Mouse (Mus musculus): ENCODE measurements around the gene Kat2a. TPM values are rescaled to one million over a fixed set of nuclear protein-coding genes. Genes with fewer than 3 reads are reported as not detected.

Kat2a gene
- polyA plus RNA-seq, 1 experiment from 2014 or later = 66.3 TPM

- Histone ChIP-seq H3K4me1 (replicated peaks; ENCODE audit: control insufficient read depth, insufficient read depth, low read length) (peaks cover 12% of the 10 kb centered on the region), H3K4me2 (peak overlapping the region; percentile 56), H3K27ac (ENCODE audit: low read depth, low read length) (no peak overlapping the region), H3K9ac (ENCODE audit: low read depth, low read length) (no peak overlapping the region), H3K27me3 (replicated peaks; ENCODE audit: control insufficient read depth, insufficient read depth, low read length) (no peaks in the 10 kb centered on the region), H3K9me3 (ENCODE audit: control insufficient read depth, low read length) (no peaks in the 10 kb centered on the region), H3K4me3 (ENCODE audit: low read depth, low read length) (no peak overlapping the region), H3K36me3 (ENCODE audit: control insufficient read depth, insufficient read depth, low read length) (no peaks in the 10 kb centered on the region; the same call in 1 of the 2 replicates)
- DNase-seq (ENCODE audit: low spot score) (no peak), ATAC-seq (replicated peaks; ENCODE audit: low FRiP score) (no peak)
- 78% methylated on average over 3 of the region's 3 CpGs for WGBS
Measured at GRCm38 (mm10) chr11:100700710-100701109, 11.6 kb downstream of the Kat2a start.

- 76% methylated on average over 7 of the region's 7 CpGs for WGBS
- H3K27ac ChIP-seq (ENCODE audit: low read depth, low read length) = no peak overlapping the region
- H3K4me2 ChIP-seq = no peak overlapping the region
- H3K4me3 ChIP-seq (ENCODE audit: low read depth, low read length) = no peak overlapping the region
- peaks cover 10% of the 10 kb centered on the region for H3K4me1 ChIP-seq (replicated peaks; ENCODE audit: control insufficient read depth, insufficient read depth, low read length)
- ATAC-seq (replicated peaks; ENCODE audit: low FRiP score) = no peak
- no peak for DNase-seq (ENCODE audit: low spot score)
- no peak overlapping the region for H3K9ac ChIP-seq (ENCODE audit: low read depth, low read length)
- H3K9me3 ChIP-seq (ENCODE audit: control insufficient read depth, low read length) = no peaks in the 10 kb centered on the region
- peaks cover 6% of the 10 kb centered on the region for H3K27me3 ChIP-seq (replicated peaks; ENCODE audit: control insufficient read depth, insufficient read depth, low read length)
- H3K36me3 ChIP-seq (ENCODE audit: control insufficient read depth, insufficient read depth, low read length) = no peaks in the 10 kb centered on the region
Measured at GRCm38 (mm10) chr11:100697921-100698320, 14.3 kb downstream of the Kat2a start.

- DNase-seq (ENCODE audit: low spot score) (peak; percentile 76), ATAC-seq (replicated peaks; ENCODE audit: low FRiP score) (no peak)
- 28% methylated on average over 5 of the region's 5 CpGs for WGBS
- Histone ChIP-seq H3K9me3 (ENCODE audit: control insufficient read depth, low read length) (no peaks in the 10 kb centered on the region), H3K4me1 (replicated peaks; ENCODE audit: control insufficient read depth, insufficient read depth, low read length) (peaks cover 3% of the 10 kb centered on the region; the same call in 1 of the 2 replicates), H3K4me3 (ENCODE audit: low read depth, low read length) (no peak overlapping the region), H3K36me3 (ENCODE audit: control insufficient read depth, insufficient read depth, low read length) (no peaks in the 10 kb centered on the region), H3K4me2 (no peak overlapping the region), H3K27ac (ENCODE audit: low read depth, low read length) (no peak overlapping the region), H3K9ac (ENCODE audit: low read depth, low read length) (no peak overlapping the region), H3K27me3 (replicated peaks; ENCODE audit: control insufficient read depth, insufficient read depth, low read length) (peaks cover 21% of the 10 kb centered on the region)
Measured at GRCm38 (mm10) chr11:100694926-100695325, 17.3 kb downstream of the Kat2a start.

GRCm38 (mm10) chr11:100693154-100693553 lies 19.1 kb downstream of the Kat2a start:
- no peak for DNase-seq (ENCODE audit: low spot score)
- no peaks in the 10 kb centered on the region for H3K36me3 ChIP-seq (ENCODE audit: control insufficient read depth, insufficient read depth, low read length)
- no peak overlapping the region for H3K4me3 ChIP-seq (ENCODE audit: low read depth, low read length)
- H3K9ac ChIP-seq (ENCODE audit: low read depth, low read length) = no peak overlapping the region
- H3K27ac ChIP-seq (ENCODE audit: low read depth, low read length) = no peak overlapping the region
- H3K4me2 ChIP-seq = no peak overlapping the region
- H3K4me1 ChIP-seq (replicated peaks; ENCODE audit: control insufficient read depth, insufficient read depth, low read length) = peaks cover 3% of the 10 kb centered on the region; the same call in 1 of the 2 replicates
- WGBS = 30% methylated on average over 5 of the region's 5 CpGs
- ATAC-seq (replicated peaks; ENCODE audit: low FRiP score) = no peak
- H3K27me3 ChIP-seq (replicated peaks; ENCODE audit: control insufficient read depth, insufficient read depth, low read length) = peaks cover 21% of the 10 kb centered on the region
- H3K9me3 ChIP-seq (ENCODE audit: control insufficient read depth, low read length) = no peaks in the 10 kb centered on the region

- H3K9ac ChIP-seq (ENCODE audit: low read depth, low read length) = no peak within 1 kb of the TSS; the same call in 1 of the 2 replicates
- H3K4me2 ChIP-seq = peak within 1 kb of the TSS; percentile 61
- H3K9me3 ChIP-seq (ENCODE audit: control insufficient read depth, low read length) = no peaks in the 10 kb centered on the region
- ATAC-seq (replicated peaks; ENCODE audit: low FRiP score) (no peak), DNase-seq (ENCODE audit: low spot score) (no peak)
- peaks cover 24% of the 10 kb centered on the region for H3K27me3 ChIP-seq (replicated peaks; ENCODE audit: control insufficient read depth, insufficient read depth, low read length)
- peak within 1 kb of the TSS; percentile 39 for H3K4me3 ChIP-seq (ENCODE audit: low read depth, low read length)
- no peaks in the 10 kb centered on the region for H3K36me3 ChIP-seq (ENCODE audit: control insufficient read depth, insufficient read depth, low read length)
- 1% methylated on average over 23 of the region's 23 CpGs for WGBS
- H3K4me1 ChIP-seq (replicated peaks; ENCODE audit: control insufficient read depth, insufficient read depth, low read length) = peaks cover 3% of the 10 kb centered on the region; the same call in 1 of the 2 replicates
- H3K27ac ChIP-seq (ENCODE audit: low read depth, low read length) = no peak within 1 kb of the TSS
Measured at GRCm38 (mm10) chr11:100692164-100692616, 20.1 kb downstream of the Kat2a start, which contains the start of gene Zfp385c. Gene Zfp385c, minus strand, starts transcription at chr11:100692455.

GRCm38 (mm10) chr11:100690389-100690788 lies 21.9 kb downstream of the Kat2a start:
- peaks cover 3% of the 10 kb centered on the region; the same call in 1 of the 2 replicates for H3K4me1 ChIP-seq (replicated peaks; ENCODE audit: control insufficient read depth, insufficient read depth, low read length)
- WGBS = 71% methylated on average over 7 of the region's 7 CpGs
- no peak for DNase-seq (ENCODE audit: low spot score)
- no peak overlapping the region for H3K4me3 ChIP-seq (ENCODE audit: low read depth, low read length)
- H3K9me3 ChIP-seq (ENCODE audit: control insufficient read depth, low read length) = no peaks in the 10 kb centered on the region
- ATAC-seq (replicated peaks; ENCODE audit: low FRiP score) = no peak
- peaks cover 24% of the 10 kb centered on the region for H3K27me3 ChIP-seq (replicated peaks; ENCODE audit: control insufficient read depth, insufficient read depth, low read length)
- no peak overlapping the region for H3K4me2 ChIP-seq
- H3K27ac ChIP-seq (ENCODE audit: low read depth, low read length) = no peak overlapping the region
- H3K9ac ChIP-seq (ENCODE audit: low read depth, low read length) = no peak overlapping the region
- H3K36me3 ChIP-seq (ENCODE audit: control insufficient read depth, insufficient read depth, low read length) = no peaks in the 10 kb centered on the region

- Histone ChIP-seq H3K4me1 (replicated peaks; ENCODE audit: control insufficient read depth, insufficient read depth, low read length) (peaks cover 3% of the 10 kb centered on the region; the same call in 1 of the 2 replicates), H3K36me3 (ENCODE audit: control insufficient read depth, insufficient read depth, low read length) (no peaks in the 10 kb centered on the region), H3K9ac (ENCODE audit: low read depth, low read length) (no peak overlapping the region), H3K4me3 (ENCODE audit: low read depth, low read length) (no peak overlapping the region), H3K4me2 (no peak overlapping the region), H3K27me3 (replicated peaks; ENCODE audit: control insufficient read depth, insufficient read depth, low read length) (peaks cover 23% of the 10 kb centered on the region), H3K9me3 (ENCODE audit: control insufficient read depth, low read length) (no peaks in the 10 kb centered on the region), H3K27ac (ENCODE audit: low read depth, low read length) (no peak overlapping the region)
- DNase-seq (ENCODE audit: low spot score) = no peak
- 70% methylated on average over 4 of the region's 4 CpGs for WGBS
- no peak for ATAC-seq (replicated peaks; ENCODE audit: low FRiP score)
Measured at GRCm38 (mm10) chr11:100688443-100688842, 23.8 kb downstream of the Kat2a start.

- Histone ChIP-seq H3K27ac (ENCODE audit: low read depth, low read length) (no peak overlapping the region), H3K4me3 (ENCODE audit: low read depth, low read length) (no peak overlapping the region), H3K4me2 (no peak overlapping the region), H3K9ac (ENCODE audit: low read depth, low read length) (no peak overlapping the region), H3K36me3 (ENCODE audit: control insufficient read depth, insufficient read depth, low read length) (no peaks in the 10 kb centered on the region), H3K4me1 (replicated peaks; ENCODE audit: control insufficient read depth, insufficient read depth, low read length) (peaks cover 3% of the 10 kb centered on the region; the same call in 1 of the 2 replicates), H3K27me3 (replicated peaks; ENCODE audit: control insufficient read depth, insufficient read depth, low read length) (peaks cover 12% of the 10 kb centered on the region), H3K9me3 (ENCODE audit: control insufficient read depth, low read length) (no peaks in the 10 kb centered on the region)
- DNase-seq (ENCODE audit: low spot score) = no peak
- no peak for ATAC-seq (replicated peaks; ENCODE audit: low FRiP score)
- 73% methylated on average over 7 of the region's 7 CpGs for WGBS
Measured at GRCm38 (mm10) chr11:100687265-100687664, 25.0 kb downstream of the Kat2a start.

GRCm38 (mm10) chr11:100685371-100685770 lies 26.9 kb downstream of the Kat2a start:
- Histone ChIP-seq H3K27ac (ENCODE audit: low read depth, low read length) (no peak overlapping the region), H3K9me3 (ENCODE audit: control insufficient read depth, low read length) (no peaks in the 10 kb centered on the region), H3K36me3 (ENCODE audit: control insufficient read depth, insufficient read depth, low read length) (no peaks in the 10 kb centered on the region), H3K9ac (ENCODE audit: low read depth, low read length) (no peak overlapping the region), H3K4me2 (no peak overlapping the region), H3K4me1 (replicated peaks; ENCODE audit: control insufficient read depth, insufficient read depth, low read length) (no peaks in the 10 kb centered on the region), H3K4me3 (ENCODE audit: low read depth, low read length) (no peak overlapping the region), H3K27me3 (replicated peaks; ENCODE audit: control insufficient read depth, insufficient read depth, low read length) (peaks cover 3% of the 10 kb centered on the region)
- no peak for ATAC-seq (replicated peaks; ENCODE audit: low FRiP score)
- DNase-seq (ENCODE audit: low spot score) = no peak
- WGBS = 61% methylated on average over 3 of the region's 3 CpGs

Measured in liver, embryonic 11.5 days (tissue).